Mouse (Mus musculus) stomach, postnatal 0 days (tissue): ENCODE results near the gene Efemp2. TPM values are rescaled to one million over a fixed set of nuclear protein-coding genes. Genes with fewer than 3 reads are reported as not detected.
"Not testable (repeated sequence)": the region's sequence is repeated elsewhere in the genome, so short reads cannot be mapped to it uniquely, and the experiment has no call there.

Experiments used
- ATAC-seq: fragments of 200-750 bp; cut with Nextera tagmentation; 2 replicates; pipeline ENCODE4 v1.8.0; 2017; ENCODE audit not compliant: low FRiP score, low TSS enrichment
- DNase-seq: peaks from one replicate; pipeline ENCODE4 v3.0.0-alpha.2; 2016; ENCODE audit warnings: low spot score
- H3K27ac ChIP-seq: fragments of 300-500 bp; sonication (generic); replicated peaks from 2 replicates; pipeline ENCODE4 v1.5.1; 2014; ENCODE audit warnings: mild to moderate bottlenecking, control low read depth
- H3K27me3 ChIP-seq: fragments of 300-500 bp; sonication (generic); 2 replicates; pipeline ENCODE4 v1.6.1; 2014; ENCODE audit warnings: low read length; ENCODE audit not compliant: control insufficient read depth, insufficient read depth
- H3K36me3 ChIP-seq: fragments of 300-500 bp; sonication (generic); 2 replicates; pipeline ENCODE4 v1.6.1; 2014; ENCODE audit warnings: low read length, mixed read lengths; ENCODE audit not compliant: control insufficient read depth, insufficient read depth
- H3K4me1 ChIP-seq: fragments of 300-500 bp; sonication (generic); replicated peaks from 2 replicates; pipeline ENCODE4 v1.6.1; 2014; ENCODE audit warnings: antibody characterized with exemption; ENCODE audit not compliant: control insufficient read depth, insufficient read depth
- H3K4me2 ChIP-seq: fragments of 300-500 bp; sonication (generic); replicated peaks from 2 replicates; pipeline ENCODE4 v1.6.1; 2014; ENCODE audit warnings: low read depth, mild to moderate bottlenecking, control low read depth, moderate library complexity
- H3K4me3 ChIP-seq: fragments of 300-500 bp; sonication (generic); 2 replicates; pipeline ENCODE4 v1.5.1; 2014; ENCODE audit warnings: low read depth, low read length, control low read depth
- H3K9ac ChIP-seq: fragments of 300-500 bp; sonication (generic); 2 replicates; pipeline ENCODE4 v1.6.1; 2014; ENCODE audit warnings: mild to moderate bottlenecking, low read length, control low read depth, mixed read lengths
- H3K9me3 ChIP-seq: fragments of 300-500 bp; sonication (generic); 2 replicates; pipeline ENCODE4 v1.6.1; 2016; ENCODE audit warnings: low read length; ENCODE audit not compliant: control insufficient read depth
- CTCF ChIP-seq: IDR thresholded peaks from 2 replicates; pipeline ENCODE4 v1.5.1; 2016; ENCODE audit warnings: antibody characterized with exemption, low read depth, mild to moderate bottlenecking, moderate library complexity
- EP300 ChIP-seq: optimal IDR thresholded peaks from 2 replicates; pipeline ENCODE3; 2016; ENCODE audit warnings: antibody characterized with exemption
- WGBS: fragments of 180-500 bp; shearing (Covaris S2); extraction: QIAGEN DNeasy Blood & Tissue Kit; methylation state at CpG from one replicate; pipeline ENCODE4 v1.1.7; 2014; 5-methylcytosine and 5-hydroxymethylcytosine counted together
- polyA plus RNA-seq: library from polyadenylated mRNA; unstranded; fragments of >200 nt; fragmentation: Nextera tagmentation; extraction: Ambion mirVana; gene quantifications from 2 replicates; pipeline ENCODE4 v1.2.1, GENCODE M21; 2015

Gene Efemp2
- polyA plus RNA-seq, 1 experiment from 2014 or later = 67.0 TPM

- H3K36me3 ChIP-seq = peaks cover 20% of the 10 kb centered on the region
- H3K4me1 ChIP-seq, H3K4me3 ChIP-seq, ATAC-seq, H3K27ac ChIP-seq, H3K9me3 ChIP-seq, H3K4me2 ChIP-seq, H3K27me3 ChIP-seq, H3K9ac ChIP-seq: not testable (repeated sequence)
- peak; percentile 30; the same call in 1 of the 2 replicates for TF ChIP-seq CTCF
- 61% methylated on average over 9 of the region's 9 CpGs for WGBS
- DNase-seq = peak; percentile 40
Observed at GRCm38 (mm10) chr19:5493301-5493721, 19.6 kb downstream of the Efemp2 start.

- H3K4me3 ChIP-seq = no peak overlapping the region
- H3K27me3 ChIP-seq = no peaks in the 10 kb centered on the region
- WGBS = 76% methylated on average over 3 of the region's 3 CpGs
- no peak overlapping the region for H3K9ac ChIP-seq
- H3K36me3 ChIP-seq = peaks cover 20% of the 10 kb centered on the region
- no peaks in the 10 kb centered on the region for H3K4me1 ChIP-seq
- H3K4me2 ChIP-seq = no peak overlapping the region
- TF ChIP-seq EP300 (no peak), CTCF (no peak)
- no peak for ATAC-seq
- H3K9me3 ChIP-seq = no peaks in the 10 kb centered on the region
- peak; percentile 23 for DNase-seq
- no peak overlapping the region for H3K27ac ChIP-seq
Observed at GRCm38 (mm10) chr19:5494314-5494713, 20.6 kb downstream of the Efemp2 start.

GRCm38 (mm10) chr19:5495353-5496051 is 21.7 kb downstream of the Efemp2 start:
- H3K36me3 ChIP-seq = peaks cover 20% of the 10 kb centered on the region
- TF ChIP-seq CTCF (no peak), EP300 (no peak)
- no peaks in the 10 kb centered on the region for H3K27me3 ChIP-seq
- H3K4me1 ChIP-seq = no peaks in the 10 kb centered on the region
- H3K4me3 ChIP-seq = no peak overlapping the region
- H3K27ac ChIP-seq = no peak overlapping the region
- no peaks in the 10 kb centered on the region for H3K9me3 ChIP-seq
- no peak overlapping the region for H3K4me2 ChIP-seq
- ATAC-seq (no peak), DNase-seq (no peak)
- WGBS = 80% methylated on average over 12 of the region's 12 CpGs
- H3K9ac ChIP-seq = no peak overlapping the region

GRCm38 (mm10) chr19:5496052-5496370 is 22.3 kb downstream of the Efemp2 start:
- Histone ChIP-seq H3K27me3 (no peaks in the 10 kb centered on the region), H3K4me1 (no peaks in the 10 kb centered on the region), H3K4me3 (no peak overlapping the region), H3K4me2 (no peak overlapping the region), H3K9ac (no peak overlapping the region), H3K9me3 (no peaks in the 10 kb centered on the region), H3K36me3 (peaks cover 20% of the 10 kb centered on the region), H3K27ac (no peak overlapping the region)
- ATAC-seq (no peak), DNase-seq (no peak)
- 79% methylated on average over 16 of the region's 16 CpGs for WGBS
- TF ChIP-seq CTCF = no peak

- ATAC-seq (no peak), DNase-seq (no peak)
- Histone ChIP-seq H3K27me3 (no peaks in the 10 kb centered on the region), H3K27ac (no peak overlapping the region), H3K4me2 (no peak overlapping the region), H3K4me1 (no peaks in the 10 kb centered on the region), H3K4me3 (no peak overlapping the region), H3K36me3 (peaks cover 14% of the 10 kb centered on the region), H3K9me3 (no peaks in the 10 kb centered on the region), H3K9ac (no peak overlapping the region)
- 81% methylated on average over 2 of the region's 2 CpGs for WGBS
- no peak for TF ChIP-seq CTCF
- TF ChIP-seq EP300 = no peak
Observed at GRCm38 (mm10) chr19:5500330-5500875, 26.6 kb downstream of the Efemp2 start.

- ATAC-seq (no peak), DNase-seq (no peak)
- no peaks in the 10 kb centered on the region for H3K36me3 ChIP-seq
- no peaks in the 10 kb centered on the region for H3K9me3 ChIP-seq
- TF ChIP-seq EP300 (no peak), CTCF (no peak)
- no peak within 1 kb of the TSS for H3K9ac ChIP-seq
- no peak within 1 kb of the TSS for H3K4me3 ChIP-seq
- H3K27ac ChIP-seq = no peak within 1 kb of the TSS
- H3K4me1 ChIP-seq = no peaks in the 10 kb centered on the region
- no peaks in the 10 kb centered on the region for H3K27me3 ChIP-seq
- 55% methylated on average over 17 of the region's 17 CpGs for WGBS
- H3K4me2 ChIP-seq = no peak within 1 kb of the TSS
Observed at GRCm38 (mm10) chr19:5503687-5504086, 29.9 kb downstream of the Efemp2 start, which contains the start of gene 1700020D05Rik. Gene 1700020D05Rik, minus strand, starts transcription at chr19:5503787.
